Mouse (Mus musculus): ENCODE measurements around the gene Syvn1.

- TF ChIP-seq CTCF (IDR thresholded peaks at IDR 0.05; ENCODE audit: low read depth, low read length): no peak
- TF ChIP-seq POLR2A (IDR thresholded peaks at IDR 0.05; ENCODE audit: borderline replicate concordance, low read depth, low read length): no peak
Observed at GRCm38 (mm10) chr19:6063081-6063480, 16.7 kb downstream of the Syvn1 start.
